Mouse (Mus musculus) lung, postnatal 0 days (tissue): ENCODE data around the gene Rims1.
A peak's percentile ranks its signal among the peaks of the same experiment; 100 is the strongest.

Source experiments
- CTCF ChIP-seq: IDR thresholded peaks from 2 replicates; pipeline ENCODE4 v1.5.1; 2016; ENCODE audit warnings: antibody characterized with exemption, mild to moderate bottlenecking
- EP300 ChIP-seq: IDR thresholded peaks from 2 replicates; pipeline ENCODE4 v1.6.1; 2016; ENCODE audit warnings: antibody characterized with exemption, mild to moderate bottlenecking, control low read depth

DNA sequence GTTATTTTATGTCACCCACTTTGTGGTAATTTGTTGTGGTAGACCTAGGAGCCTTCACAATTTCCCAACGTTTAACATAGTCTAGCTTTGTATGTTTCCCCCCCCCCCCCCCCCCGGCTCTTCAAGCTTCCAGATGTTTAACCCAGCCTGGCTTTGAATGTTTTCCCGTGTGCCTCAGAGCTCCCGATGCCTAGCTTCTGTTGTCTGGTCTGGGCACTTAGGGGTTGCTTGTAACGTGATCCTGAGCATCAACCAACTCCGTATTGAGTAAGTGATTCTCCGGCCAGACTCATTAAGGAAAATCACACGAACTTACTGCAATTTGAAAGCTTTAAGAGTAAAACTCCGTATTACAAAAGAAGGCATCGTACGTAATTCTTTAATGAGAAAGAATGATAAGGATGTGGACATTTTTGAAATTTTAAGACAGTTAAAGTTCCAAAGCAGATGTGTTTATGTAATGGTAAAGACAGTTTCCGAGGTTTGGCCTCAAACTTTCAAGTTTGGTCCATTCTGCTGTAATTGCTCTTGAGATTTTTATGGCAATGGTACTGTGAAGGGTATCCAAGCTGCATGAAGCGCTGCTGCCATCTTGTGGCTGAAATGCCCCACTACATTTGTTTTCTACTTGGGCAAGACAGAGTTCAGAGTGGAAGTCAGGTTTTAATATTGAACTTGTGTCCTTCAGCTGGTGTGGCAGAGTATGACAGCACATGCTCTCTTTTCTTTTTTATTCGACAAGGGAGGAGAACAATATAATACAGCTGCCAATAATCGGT lies 537.0 kb downstream of the Rims1 start:
- TF ChIP-seq CTCF (peak; percentile 98), EP300 (no peak)
